Mouse (Mus musculus) ES-Bruce4 (cell line): ENCODE data around the gene Kirrel3. TPM values are rescaled to one million over a fixed set of nuclear protein-coding genes. Genes with fewer than 3 reads are reported as not detected.

Experiments used
- H3K27ac ChIP-seq: 2 replicates; pipeline ENCODE4 v1.5.1; 2012; ENCODE audit warnings: low read length, inconsistent platforms; ENCODE audit not compliant: insufficient read depth
- H3K27me3 ChIP-seq: 2 replicates; pipeline ENCODE4 v1.6.1; 2012; ENCODE audit warnings: mild to moderate bottlenecking, low read length, inconsistent platforms; ENCODE audit not compliant: control insufficient read depth, poor library complexity, insufficient read depth, severe bottlenecking
- H3K36me3 ChIP-seq: 2 replicates; pipeline ENCODE4 v1.6.1; 2012; ENCODE audit warnings: inconsistent platforms, mild to moderate bottlenecking, low read length, moderate library complexity; ENCODE audit not compliant: control insufficient read depth, poor library complexity, insufficient read depth, severe bottlenecking
- H3K4me1 ChIP-seq: one replicate; pipeline ENCODE4 v1.8.1; 2011; ENCODE audit warnings: low read length; ENCODE audit not compliant: control insufficient read depth, insufficient read depth
- H3K4me3 ChIP-seq: 2 replicates; pipeline ENCODE4 v1.5.1; 2011; ENCODE audit warnings: low read depth, mild to moderate bottlenecking, low read length
- H3K9ac ChIP-seq: 2 replicates; pipeline ENCODE4 v1.6.1; 2012; ENCODE audit warnings: low read depth, mild to moderate bottlenecking, inconsistent platforms; ENCODE audit not compliant: poor library complexity, severe bottlenecking
- H3K9me3 ChIP-seq: replicated peaks from 2 replicates; pipeline ENCODE4 v1.6.1; 2012; ENCODE audit warnings: mild to moderate bottlenecking, low read length, inconsistent platforms; ENCODE audit not compliant: control insufficient read depth, poor library complexity, insufficient read depth, severe bottlenecking
- CTCF ChIP-seq: IDR thresholded peaks from one replicate; pipeline ENCODE4 v1.8.1; 2011; ENCODE audit warnings: low read depth, low read length
- EP300 ChIP-seq: IDR thresholded peaks from 2 replicates; pipeline ENCODE4 v1.6.1; 2011; ENCODE audit warnings: low read depth, low read length; ENCODE audit not compliant: insufficient read depth
- POLR2A ChIP-seq: IDR thresholded peaks from one replicate; pipeline ENCODE4 v1.8.1; 2011; ENCODE audit warnings: low read length; ENCODE audit not compliant: insufficient read depth
- polyA plus RNA-seq: library from polyadenylated mRNA; stranded (reverse); fragments of >200 nt; gene quantifications from 2 replicates; pipeline ENCODE4 v1.2.4, GENCODE M21; 2011; ENCODE audit warnings: low read depth; ENCODE audit not compliant: missing spikeins, insufficient read depth, insufficient read length

Gene Kirrel3
- polyA plus RNA-seq, 1 experiment = 0.52 TPM

DNA sequence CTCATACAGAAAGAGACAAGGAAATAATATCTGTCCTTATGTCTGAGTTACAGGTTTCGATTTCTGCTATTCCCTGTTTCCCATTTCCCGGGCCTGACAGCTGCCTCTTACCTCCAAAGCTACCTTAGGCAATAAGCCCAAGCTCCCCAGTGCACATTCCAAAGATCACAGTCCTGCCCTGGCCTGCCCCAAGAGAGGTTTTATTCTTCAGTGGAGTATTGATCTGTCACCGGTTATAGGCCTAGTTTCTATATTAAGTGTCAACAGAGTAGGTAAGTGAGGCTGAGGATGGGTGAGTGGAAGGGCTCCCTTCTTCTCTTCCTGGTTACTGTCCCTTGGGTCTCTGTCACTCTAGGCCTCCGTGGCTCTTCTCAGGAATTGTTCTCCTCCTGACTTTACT, 249.3 kb downstream of the Kirrel3 start:
- Histone ChIP-seq H3K27me3 (no peaks in the 10 kb centered on the region), H3K4me3 (no peak overlapping the region), H3K27ac (no peak overlapping the region), H3K4me1 (no peaks in the 10 kb centered on the region), H3K36me3 (no peaks in the 10 kb centered on the region), H3K9ac (no peak overlapping the region), H3K9me3 (no peaks in the 10 kb centered on the region)
- TF ChIP-seq CTCF (no peak), EP300 (no peak), POLR2A (no peak)

DNA sequence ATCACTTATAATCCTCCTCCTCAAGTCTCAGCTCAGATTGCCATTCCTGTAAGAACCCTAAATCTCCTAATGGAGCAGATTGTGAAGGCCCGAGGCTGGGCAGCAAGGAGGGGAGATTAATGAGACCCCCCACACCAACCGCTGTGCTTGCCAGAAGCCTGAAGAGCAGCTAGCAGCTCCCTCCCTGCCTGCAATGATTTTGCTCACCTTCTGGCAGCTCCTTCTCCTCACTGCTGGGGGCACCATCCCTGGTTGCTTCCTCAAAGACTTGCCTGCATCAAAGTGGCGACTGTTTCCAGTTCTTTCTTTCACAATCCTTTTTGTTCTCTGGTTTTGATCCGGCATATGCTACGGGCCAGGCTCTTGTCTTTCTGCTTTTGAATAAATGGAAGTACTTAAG, 253.7 kb downstream of the Kirrel3 start:
- no peak overlapping the region for H3K9ac ChIP-seq
- H3K9me3 ChIP-seq = no peaks in the 10 kb centered on the region

GRCm38 (mm10) chr9:34740814-34741213, 255.1 kb downstream of the Kirrel3 start:
- no peak overlapping the region for H3K27ac ChIP-seq
- no peak overlapping the region for H3K4me3 ChIP-seq
- H3K9ac ChIP-seq = no peak overlapping the region
- H3K36me3 ChIP-seq = no peaks in the 10 kb centered on the region
- no peaks in the 10 kb centered on the region for H3K4me1 ChIP-seq
- H3K27me3 ChIP-seq = no peaks in the 10 kb centered on the region
- H3K9me3 ChIP-seq = no peaks in the 10 kb centered on the region
- no peak for TF ChIP-seq EP300
- no peak for TF ChIP-seq POLR2A
- no peak for TF ChIP-seq CTCF

More for the DNA sequence above, 253.7 kb downstream of the Kirrel3 start:
- Histone ChIP-seq H3K4me3 (no peak overlapping the region), H3K27ac (no peak overlapping the region), H3K36me3 (no peaks in the 10 kb centered on the region), H3K27me3 (no peaks in the 10 kb centered on the region), H3K4me1 (no peaks in the 10 kb centered on the region)
- TF ChIP-seq CTCF (no peak), POLR2A (no peak)

- TF ChIP-seq POLR2A (no peak), EP300 (no peak), CTCF (no peak)
- Histone ChIP-seq H3K27me3 (no peaks in the 10 kb centered on the region), H3K27ac (no peak overlapping the region), H3K4me1 (no peaks in the 10 kb centered on the region), H3K4me3 (no peak overlapping the region), H3K9ac (no peak overlapping the region), H3K9me3 (no peaks in the 10 kb centered on the region), H3K36me3 (no peaks in the 10 kb centered on the region)
These were observed 262.3 kb downstream of the Kirrel3 start for GRCm38 (mm10) chr9:34748003-34748402.

GRCm38 (mm10) chr9:34749161-34749560, 263.5 kb downstream of the Kirrel3 start:
- Histone ChIP-seq H3K27me3 (no peaks in the 10 kb centered on the region), H3K4me3 (no peak overlapping the region), H3K27ac (no peak overlapping the region), H3K4me1 (no peaks in the 10 kb centered on the region), H3K36me3 (no peaks in the 10 kb centered on the region), H3K9me3 (no peaks in the 10 kb centered on the region), H3K9ac (no peak overlapping the region)
- TF ChIP-seq POLR2A (no peak), EP300 (no peak), CTCF (no peak)

DNA sequence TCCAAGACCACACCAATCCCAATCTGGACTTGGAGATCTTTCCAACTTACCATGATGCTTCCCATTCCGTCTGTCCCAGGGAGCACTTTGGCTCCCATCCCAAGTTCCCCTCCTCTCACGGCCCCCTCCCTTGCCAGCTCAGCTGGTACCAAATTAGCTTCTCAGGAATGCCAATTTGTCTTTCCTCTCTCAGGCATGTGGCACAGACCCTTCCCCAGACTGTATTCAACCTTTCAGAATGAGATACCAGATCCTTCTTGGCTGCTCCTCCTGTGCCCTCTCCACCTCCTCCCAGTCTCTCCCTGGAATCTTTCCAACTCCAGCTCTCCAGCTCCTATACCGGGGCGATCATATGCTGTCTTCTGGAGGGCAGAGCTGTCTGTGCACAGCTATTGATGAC, 264.2 kb downstream of the Kirrel3 start:
- Histone ChIP-seq H3K4me3 (no peak overlapping the region), H3K27me3 (no peaks in the 10 kb centered on the region), H3K9me3 (no peaks in the 10 kb centered on the region), H3K4me1 (no peaks in the 10 kb centered on the region), H3K9ac (no peak overlapping the region), H3K27ac (no peak overlapping the region), H3K36me3 (no peaks in the 10 kb centered on the region)
- no peak for TF ChIP-seq CTCF
- no peak for TF ChIP-seq EP300
- no peak for TF ChIP-seq POLR2A
